Mouse (Mus musculus): ENCODE data around the gene Gm156. TPM values are rescaled to one million over a fixed set of nuclear protein-coding genes. Genes with fewer than 3 reads are reported as not detected.
"Not testable (repeated sequence)": the region's sequence is repeated elsewhere in the genome, so short reads cannot be mapped to it uniquely, and the experiment has no call there.

Gm156 gene
- not detected for polyA plus RNA-seq (2017; shearing (Covaris generic))

DNA sequence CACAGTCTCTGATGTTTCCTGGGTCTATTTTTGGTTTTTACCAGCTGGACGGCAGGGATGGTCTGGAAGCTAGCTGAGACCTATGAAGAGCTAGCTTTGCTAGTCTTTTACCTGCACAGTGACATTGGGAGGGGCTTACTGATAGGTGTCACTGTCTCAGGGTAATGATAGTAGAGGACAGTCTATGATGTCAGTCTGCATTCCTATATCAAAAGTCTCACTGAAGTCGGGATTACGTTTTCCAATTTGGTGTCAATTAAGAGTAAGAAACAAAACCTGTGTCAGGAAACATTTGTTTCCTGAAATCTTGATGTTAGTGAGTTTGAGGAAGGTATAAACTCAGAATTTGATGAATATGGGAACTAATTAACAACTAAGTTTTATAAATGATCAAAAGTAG lies at the start of gene Gm156:
TSS of gene Gm156 (minus strand) at position 101 of the 400 bp plus-strand sequence.
- not testable (repeated sequence) for ATAC-seq

DNA sequence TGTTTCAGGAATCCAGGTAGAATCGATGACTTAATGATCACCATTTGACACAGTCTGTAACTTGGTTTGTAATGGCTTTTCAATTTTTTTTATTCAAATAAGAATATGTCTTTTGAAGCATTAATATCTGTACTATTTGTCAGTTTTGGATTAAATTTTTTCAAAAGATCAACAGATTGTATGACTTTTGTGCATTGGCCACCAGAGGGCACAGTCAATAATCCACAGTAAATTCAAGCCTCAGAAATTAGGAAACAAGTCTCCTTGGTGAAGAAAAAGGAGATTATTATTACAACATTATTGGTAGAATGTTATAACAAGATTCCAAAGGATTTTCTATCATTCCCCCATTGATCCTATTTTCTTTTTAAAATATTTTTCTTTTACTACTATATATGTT lies 41.5 kb upstream of the Gm156 start:
- no peak for ATAC-seq

DNA sequence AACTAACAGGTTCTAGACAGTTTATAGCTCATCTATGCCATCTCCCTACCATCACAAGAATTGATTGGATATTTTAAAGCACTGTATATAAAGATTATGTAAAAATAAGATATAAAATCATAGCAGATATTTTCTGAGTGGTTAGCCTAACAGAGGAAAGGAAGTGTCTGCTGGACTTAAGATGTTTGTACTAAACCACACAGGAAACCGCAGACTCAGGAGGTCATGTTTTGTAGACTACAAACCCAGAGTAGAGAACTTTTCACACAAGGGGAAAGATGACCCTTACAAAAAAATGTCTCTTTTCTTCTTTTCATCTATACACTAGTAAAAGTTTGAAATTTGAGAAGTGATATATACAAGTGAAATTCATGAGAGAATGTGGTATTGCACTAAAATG lies 39.9 kb upstream of the Gm156 start:
- no peak for ATAC-seq

- no peak for ATAC-seq
Measured at GRCm38 (mm10) chr6:129817731-129818130, 33.7 kb upstream of the Gm156 start.

DNA sequence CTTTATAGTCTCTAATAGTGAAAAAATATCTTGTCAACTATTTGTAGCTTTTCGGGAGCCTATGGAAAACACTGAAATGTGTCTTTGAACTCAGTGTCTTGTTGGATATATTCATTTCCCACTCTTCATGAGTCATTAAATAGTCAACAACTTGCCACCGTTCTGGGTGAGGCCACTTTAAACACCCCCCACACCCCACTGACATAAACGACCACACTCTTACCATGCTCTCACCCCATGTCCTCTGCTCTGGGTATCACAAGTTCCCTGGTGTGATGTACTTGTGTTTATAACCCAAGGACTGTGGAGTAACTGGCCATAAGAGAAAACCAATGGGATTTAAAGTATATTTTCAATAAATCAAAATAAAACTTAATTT lies 36.4 kb downstream of the Gm156 start:
- no peak for ATAC-seq

DNA sequence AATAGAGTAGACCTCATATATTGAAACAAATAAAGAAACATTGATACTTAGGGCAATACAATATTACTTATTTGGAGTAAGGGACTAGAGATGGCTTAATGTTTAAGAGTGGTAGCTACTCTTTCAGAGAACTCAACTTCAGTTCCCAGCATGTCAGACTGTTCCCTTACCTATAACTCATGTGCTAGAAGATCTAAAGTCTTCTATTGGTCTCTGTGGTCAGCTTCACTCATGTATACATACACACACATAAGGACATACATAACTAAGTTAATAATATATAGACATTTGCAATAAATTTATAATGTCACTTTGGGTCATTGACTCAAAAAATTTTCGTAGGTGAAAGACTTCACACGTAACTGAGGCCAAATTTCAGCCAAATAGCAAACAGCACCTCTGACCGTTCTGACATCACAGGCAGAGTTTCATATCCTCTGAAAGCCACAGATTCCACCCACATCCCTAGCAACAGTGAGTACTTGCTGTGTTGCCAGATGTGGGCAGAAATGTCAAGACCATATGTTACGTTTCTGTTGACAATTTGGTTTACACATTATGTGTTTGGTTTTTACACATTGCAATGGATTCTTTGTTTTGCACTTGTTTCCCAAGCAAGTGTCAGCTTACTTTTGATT lies 36.9 kb downstream of the Gm156 start:
- no peak for ATAC-seq

- ATAC-seq, result no peak
Measured at GRCm38 (mm10) chr6:129746151-129746550, 37.9 kb downstream of the Gm156 start.

- no peak for ATAC-seq
Measured at GRCm38 (mm10) chr6:129740069-129740721, 43.9 kb downstream of the Gm156 start, which contains the start of gene Klri2. Klri2 (minus strand) TSS chr6:129740484.

GRCm38 (mm10) chr6:129736414-129736813 lies 47.7 kb downstream of the Gm156 start:
- ATAC-seq, result no peak

DNA sequence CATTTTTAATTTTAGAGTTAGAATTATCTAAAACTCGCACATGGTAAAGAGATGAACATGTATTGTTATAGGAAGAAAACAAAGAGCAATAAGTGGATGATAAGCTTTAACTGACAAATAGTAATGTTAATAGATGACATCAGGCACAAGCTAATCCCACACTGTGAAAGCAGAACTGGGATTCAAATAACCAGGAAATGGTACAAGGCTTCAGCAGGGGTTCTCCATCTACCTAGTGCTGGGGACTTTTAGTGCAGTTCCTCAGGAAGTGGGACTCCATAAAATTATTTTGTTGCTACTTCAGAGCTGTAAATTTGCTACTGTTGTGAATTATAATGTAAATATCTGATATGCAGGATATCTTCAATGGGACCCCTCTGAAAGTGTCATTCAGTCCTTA lies 56.8 kb downstream of the Gm156 start:
- ATAC-seq, result no peak

DNA sequence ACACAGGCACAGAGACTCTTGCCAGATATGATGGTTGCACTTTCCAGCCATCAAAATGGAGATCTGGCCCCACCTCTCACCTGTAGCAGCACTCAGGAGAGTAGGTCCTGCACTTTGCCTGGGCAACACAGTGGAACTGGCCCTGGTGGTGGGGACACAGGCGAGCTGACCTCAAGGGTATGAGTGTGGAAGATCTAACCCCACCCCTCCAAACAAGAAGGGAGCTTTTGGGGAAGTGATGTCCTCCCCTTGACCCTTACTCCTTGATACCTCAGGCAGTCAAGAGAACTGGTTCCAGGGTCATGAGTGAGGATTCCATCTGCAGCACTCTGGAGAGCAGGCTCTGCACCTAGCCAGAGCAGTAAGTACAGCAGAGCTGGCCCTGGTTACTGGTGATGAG lies 62.7 kb downstream of the Gm156 start:
- no peak for ATAC-seq

DNA sequence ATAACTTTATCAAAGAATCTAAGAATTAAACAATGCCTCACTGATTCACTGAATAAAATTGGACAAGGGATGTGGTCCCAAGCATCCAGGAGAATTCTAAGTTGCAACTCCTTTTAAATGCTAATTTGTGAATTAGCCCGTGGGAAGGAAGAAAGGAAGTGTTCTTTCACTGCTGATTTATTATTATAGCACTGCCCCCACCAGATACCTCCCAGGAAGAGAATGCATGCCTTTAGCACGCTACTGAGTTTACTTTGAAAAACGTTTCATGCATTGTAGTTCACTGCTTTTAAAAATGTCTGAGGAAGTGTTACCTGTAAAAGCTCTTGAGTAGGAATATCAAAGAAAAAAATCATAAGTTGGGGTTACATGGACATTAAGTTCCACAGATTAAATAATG lies 63.6 kb downstream of the Gm156 start:
- no peak for ATAC-seq

DNA sequence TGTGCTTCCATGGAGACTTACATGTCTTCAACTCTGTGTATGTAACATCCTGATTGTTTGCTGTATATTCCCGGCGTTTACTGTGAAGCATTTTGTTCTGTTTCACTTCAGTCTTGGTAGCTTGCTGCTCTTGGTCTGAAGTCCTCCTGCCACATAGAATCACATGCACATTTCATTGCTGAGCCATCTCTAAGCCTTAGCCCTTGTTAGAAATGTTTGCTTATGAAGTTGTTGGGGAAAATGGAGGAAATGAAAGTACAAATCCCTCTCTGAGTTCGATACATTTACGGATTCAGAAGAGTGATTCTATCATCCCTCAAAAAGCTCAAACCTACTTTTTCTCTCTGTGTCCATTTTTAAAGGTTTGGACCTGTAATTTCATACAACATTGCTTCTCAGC lies 67.0 kb downstream of the Gm156 start, which contains the start of gene Klri1:
TSS of gene Klri1 (minus strand) at position 101 of the 400 bp plus-strand sequence.
- ATAC-seq, result no peak

Other genes starting within 250 kb of the Gm156 start
- gene Klre1, start 206.4 kb downstream of the Gm156 start, polyA plus RNA-seq (2017; shearing (Covaris generic)), result under 1 TPM in 1 of 3 experiments, not detected in 2; 0.23 TPM
- gene Klrd1, start 192.5 kb downstream of the Gm156 start, polyA plus RNA-seq (2017; shearing (Covaris generic)), result 1 to 10 TPM in 1 of 3 experiments, under 1 TPM in 1, not detected in 1; 0.66 to 7.8 TPM
- gene Klrk1, start 160.4 kb downstream of the Gm156 start, polyA plus RNA-seq (2017; shearing (Covaris generic)), result 1 to 10 TPM in 1 of 3 experiments, under 1 TPM in 1, not detected in 1; 0.71 to 3.1 TPM
- not detected for gene Klrc3, start 140.9 kb downstream of the Gm156 start, polyA plus RNA-seq (2017; shearing (Covaris generic))
- gene Klrc2, start 123.6 kb downstream of the Gm156 start, polyA plus RNA-seq (2017; shearing (Covaris generic)), result under 1 TPM in 1 of 3 experiments, not detected in 2; 0.39 TPM
- gene Klrc1, start 105.3 kb downstream of the Gm156 start, polyA plus RNA-seq (2017; shearing (Covaris generic)), result 1 to 10 TPM in 1 of 3 experiments, not detected in 2; 4.8 TPM
- gene Klri1, start 67.1 kb downstream of the Gm156 start, polyA plus RNA-seq (2017; shearing (Covaris generic)), result under 1 TPM in 1 of 3 experiments, not detected in 2; 0.73 TPM
- not detected for gene Klri2, start 43.8 kb downstream of the Gm156 start, polyA plus RNA-seq (2017; shearing (Covaris generic))
- not detected for gene Gm17631, start 78.4 kb upstream of the Gm156 start, polyA plus RNA-seq (2017; shearing (Covaris generic))
- under 1 TPM in 1 of 3 experiments, not detected in 2; 0.82 TPM for gene Klra17, start 92.4 kb upstream of the Gm156 start, polyA plus RNA-seq (2017; shearing (Covaris generic))
- gene Klra5, start 133.4 kb upstream of the Gm156 start, polyA plus RNA-seq (2017; shearing (Covaris generic)), result not detected
- not detected for gene Klra6, start 242.7 kb upstream of the Gm156 start, polyA plus RNA-seq (2017; shearing (Covaris generic))

Measured in inflammation-experienced regulatory T-cells, adult 6 months (primary cell).